Mouse (Mus musculus) kidney, adult 11 months (tissue): ENCODE measurements around the gene Ippk.

ENCODE experiments used
- DNase-seq: peaks from one replicate; pipeline ENCODE4 v3.0.0; 2022

Ippk gene

GRCm38 (mm10) chr13:49420754-49421605, at the start of gene Ippk:
Ippk (plus strand) TSS chr13:49421249.
- DNase-seq, result peak; percentile 99

DNA sequence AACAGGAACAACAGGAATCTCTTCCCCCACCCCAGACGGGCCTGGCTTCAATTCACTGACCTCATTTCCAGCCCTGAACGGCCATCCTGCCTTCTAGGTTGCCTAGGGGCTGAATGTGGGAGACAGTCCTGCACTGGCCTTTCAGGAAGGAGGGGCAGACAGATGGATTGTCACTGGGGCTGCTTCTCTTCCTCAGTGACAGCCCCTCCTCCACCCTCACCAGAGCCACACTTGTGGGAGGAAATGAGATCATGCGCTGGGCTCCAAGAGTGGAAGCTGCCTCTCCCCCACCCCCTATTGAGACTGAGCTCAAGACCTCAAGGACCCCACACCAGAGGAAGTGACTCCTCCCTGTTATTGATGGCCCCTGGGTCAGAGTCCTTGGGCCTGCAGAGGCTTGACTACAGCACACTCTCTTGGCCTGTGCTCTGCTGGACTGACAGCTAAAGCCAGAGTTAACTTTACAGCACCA, 49.6 kb upstream of the Ippk start:
- peak; percentile 91 for DNase-seq

DNA sequence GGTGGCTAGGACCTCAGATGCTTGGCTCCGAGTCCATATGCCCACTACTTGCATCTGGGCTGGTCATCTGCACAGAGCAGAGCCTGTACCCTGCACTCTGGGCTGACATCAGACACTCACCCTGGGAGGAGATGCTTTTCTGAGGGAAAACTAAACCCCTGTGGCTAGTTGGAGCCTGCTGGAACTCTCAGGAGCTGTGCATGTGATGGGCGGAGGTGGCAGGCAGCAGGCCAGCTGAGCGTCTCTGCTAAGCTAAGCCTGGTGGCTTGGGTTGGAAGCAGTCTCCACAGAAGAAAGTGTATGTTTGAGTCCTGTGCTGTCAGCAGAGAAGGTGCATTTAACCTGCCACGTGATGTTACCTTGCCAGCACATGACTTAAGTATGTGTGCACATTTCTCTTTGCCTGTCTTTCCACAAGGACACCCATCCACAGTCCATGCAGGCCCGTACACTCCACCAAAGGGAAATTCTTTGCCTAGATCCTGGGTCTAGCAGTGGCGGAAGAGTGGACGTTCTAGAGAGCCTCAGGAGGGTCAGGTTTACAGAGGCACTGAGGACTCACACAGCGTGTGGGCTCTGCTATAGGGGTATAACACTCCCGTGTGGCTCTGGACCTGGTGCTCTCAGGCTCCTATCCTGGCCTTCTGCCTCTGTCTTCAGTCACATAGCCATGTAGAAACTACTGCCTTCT, 48.5 kb upstream of the Ippk start:
- no peak for DNase-seq

DNA sequence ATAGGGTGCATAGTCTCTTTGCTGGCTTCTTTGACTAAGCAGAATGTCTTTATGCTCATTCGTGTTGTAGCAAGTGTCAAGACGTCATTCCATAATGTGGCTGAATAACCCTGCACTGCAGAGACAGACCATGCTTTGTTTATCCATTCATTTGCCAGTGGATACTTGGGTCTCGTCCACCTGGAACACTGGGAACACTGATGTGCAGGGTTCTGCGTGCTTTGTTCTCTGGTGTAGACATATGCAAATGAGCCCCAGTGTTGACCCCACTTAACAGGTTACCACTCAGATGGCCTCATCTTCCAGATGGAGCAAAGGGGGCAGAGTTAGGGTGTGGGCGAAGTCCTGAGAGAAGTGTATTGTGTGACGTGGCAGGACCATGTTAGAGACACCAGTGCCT, 46.7 kb upstream of the Ippk start:
- no peak for DNase-seq

- peak; percentile 50 for DNase-seq
Observed at GRCm38 (mm10) chr13:49374730-49375129, 46.3 kb upstream of the Ippk start.

DNA sequence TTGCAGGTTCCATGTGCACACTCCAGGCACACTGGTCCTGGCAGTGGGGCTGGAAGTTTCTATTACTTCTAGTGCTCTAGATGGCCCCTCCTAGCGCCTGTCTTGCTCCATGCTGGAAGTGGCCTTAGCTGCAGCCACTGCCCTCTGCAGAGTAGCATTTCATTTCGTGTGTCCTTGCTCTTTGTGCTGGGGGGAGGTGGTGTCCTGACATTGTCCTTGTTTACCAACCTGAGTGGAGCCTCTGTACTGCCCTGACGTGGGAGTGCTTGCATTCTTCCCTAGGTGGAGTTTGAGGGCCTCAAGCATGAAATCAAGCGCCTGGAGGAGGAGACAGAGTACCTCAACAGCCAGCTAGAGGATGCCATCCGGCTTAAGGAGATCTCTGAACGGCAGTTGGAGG, 43.4 kb upstream of the Ippk start:
- no peak for DNase-seq

DNA sequence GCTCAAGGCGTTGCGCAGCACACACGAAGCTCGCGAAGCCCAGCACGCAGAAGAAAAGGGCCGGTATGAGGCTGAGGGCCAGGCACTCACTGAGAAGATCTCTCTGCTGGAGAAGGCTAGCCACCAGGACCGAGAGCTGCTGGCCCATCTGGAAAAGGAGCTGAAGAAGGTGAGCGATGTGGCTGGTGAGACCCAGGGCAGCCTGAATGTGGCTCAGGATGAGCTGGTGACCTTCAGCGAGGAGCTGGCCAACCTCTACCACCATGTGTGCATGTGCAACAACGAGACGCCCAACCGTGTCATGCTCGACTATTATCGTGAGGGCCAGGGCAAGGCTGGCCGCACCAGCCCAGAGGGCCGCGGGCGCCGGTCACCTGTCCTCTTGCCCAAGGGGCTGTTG, 41.7 kb upstream of the Ippk start:
- no peak for DNase-seq

DNA sequence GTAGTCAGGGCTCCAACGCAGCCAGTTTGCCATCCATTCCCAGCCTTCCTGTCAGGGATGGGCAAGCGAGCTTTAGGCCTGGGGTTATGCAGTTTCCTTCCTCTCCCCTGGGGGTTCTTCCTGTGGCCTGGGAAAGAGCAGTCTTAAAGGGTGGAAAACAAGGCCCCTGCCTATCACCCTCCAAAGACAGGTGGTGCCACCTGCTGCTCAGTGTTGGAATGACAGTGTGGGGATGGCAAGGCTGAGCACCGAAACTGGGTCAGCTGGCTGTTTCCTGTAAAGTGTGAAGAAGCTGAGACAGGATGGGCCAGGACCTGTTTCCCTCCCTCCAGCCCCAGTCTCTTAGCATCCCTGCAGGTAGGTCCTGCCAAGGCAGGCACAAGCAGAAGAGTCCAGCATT, 39.8 kb upstream of the Ippk start:
- DNase-seq, result peak; percentile 76

DNA sequence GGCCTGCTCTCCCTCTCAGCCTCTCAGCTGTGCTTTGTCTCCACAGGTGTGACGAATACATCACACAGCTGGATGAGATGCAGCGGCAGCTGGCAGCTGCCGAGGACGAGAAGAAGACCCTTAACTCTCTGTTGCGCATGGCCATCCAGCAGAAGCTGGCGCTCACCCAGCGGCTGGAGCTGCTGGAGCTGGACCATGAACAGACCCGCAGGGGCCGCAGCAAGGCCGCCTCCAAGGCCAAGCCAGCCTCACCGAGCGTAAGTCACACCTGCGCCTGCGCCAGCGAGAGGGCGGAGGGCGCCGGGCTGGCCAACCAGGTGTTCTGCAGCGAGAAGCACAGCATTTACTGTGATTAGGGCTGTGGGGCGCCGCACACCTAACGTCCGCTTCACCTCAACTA, 38.1 kb upstream of the Ippk start:
- DNase-seq, result no peak

DNA sequence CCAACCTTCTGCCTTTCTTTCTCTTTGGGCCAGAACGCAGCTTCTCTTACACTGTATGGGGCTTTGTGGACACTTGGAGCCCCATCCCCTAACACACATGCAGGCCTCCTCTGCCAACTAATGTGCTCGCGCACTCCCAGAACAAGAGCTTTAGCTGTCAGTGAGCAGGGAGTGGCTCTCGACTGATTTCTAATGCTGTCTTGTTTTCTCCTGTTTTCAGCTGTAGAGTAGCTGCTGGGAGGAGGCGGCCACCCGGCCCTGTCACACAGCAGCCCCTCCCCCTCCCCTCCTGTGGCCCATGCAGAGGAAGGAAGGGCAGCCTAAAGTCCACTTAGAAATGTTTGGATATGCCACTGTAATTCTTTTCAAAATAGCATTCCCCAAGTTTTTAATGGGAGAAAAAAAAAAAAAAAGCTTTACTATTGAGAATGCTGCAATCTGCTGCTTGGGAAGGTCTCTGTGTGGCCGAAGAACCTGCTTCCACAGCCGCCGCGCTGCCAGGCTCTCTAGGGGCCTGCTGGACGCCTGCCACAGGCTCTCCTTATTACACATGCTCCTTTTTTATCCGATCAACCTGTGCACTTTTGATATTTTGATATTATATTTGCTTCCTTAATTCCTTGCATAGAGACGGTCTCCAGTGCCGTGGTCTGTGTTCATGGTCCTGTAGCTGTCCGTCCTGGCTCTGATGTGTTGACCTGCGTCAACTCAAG, 36.1 kb upstream of the Ippk start:
- DNase-seq, result no peak

DNA sequence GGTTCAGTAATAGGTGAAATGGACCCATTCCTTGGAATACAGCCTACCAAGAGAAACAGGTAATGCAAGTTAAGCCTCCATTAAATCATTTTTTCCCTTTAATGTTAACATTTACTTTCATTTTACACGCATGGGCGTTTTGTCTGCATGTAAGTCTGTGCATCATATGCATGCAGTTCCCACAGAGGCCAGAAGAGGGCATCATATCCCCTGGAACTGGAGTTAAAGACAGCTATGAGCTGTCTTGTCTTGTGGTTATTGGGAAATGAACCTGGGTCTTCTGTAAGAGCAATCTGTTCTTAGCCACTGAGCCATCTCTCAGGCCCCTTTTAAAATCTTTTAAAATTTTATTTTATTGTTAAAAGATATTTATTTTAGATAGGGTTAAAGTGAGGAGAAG, 29.7 kb upstream of the Ippk start:
- DNase-seq, result no peak

GRCm38 (mm10) chr13:49393579-49393978, 27.5 kb upstream of the Ippk start:
- DNase-seq, result no peak

GRCm38 (mm10) chr13:49394886-49395447, 26.1 kb upstream of the Ippk start:
- DNase-seq, result no peak

DNA sequence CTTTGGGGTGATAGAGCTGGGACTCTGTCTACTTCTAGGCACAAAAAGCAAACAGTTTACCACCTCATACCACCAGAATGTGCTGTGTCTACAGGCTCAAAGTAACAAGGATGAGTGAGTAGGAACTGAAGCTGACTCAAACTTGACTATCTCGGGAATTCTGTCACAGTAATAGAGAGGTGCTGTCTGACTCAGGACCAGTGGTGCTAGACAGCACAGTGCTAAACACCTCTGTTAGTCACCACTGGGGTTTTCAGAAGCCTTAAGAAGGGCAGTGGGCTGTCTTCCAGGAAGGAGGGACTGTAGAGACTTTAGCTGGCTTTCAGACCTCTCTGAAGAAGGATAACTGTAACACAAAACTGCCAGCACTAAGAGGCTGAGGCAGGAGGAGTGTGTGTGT, 24.3 kb upstream of the Ippk start:
- no peak for DNase-seq

DNA sequence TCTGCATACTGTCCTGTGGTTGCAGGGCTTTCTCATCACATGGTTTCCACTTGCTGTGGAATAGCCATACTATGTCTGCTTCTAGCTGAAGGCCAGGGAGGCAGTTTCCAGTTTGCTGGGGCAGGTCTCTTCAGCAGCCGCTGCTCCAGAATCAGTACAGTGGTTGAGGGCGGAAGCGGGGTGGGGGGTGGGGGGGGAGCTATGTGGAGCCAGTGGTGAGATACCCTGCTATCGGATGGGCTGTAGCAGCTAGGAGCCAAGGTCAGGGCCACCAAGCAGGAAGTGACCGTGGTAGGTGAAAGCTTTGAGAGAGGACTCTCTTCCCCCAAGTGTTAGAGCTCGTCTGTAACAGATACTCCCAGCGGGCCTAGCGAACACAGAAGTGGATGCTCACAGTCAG, 22.9 kb upstream of the Ippk start:
- DNase-seq, result no peak

GRCm38 (mm10) chr13:49400139-49400538, 20.9 kb upstream of the Ippk start:
- DNase-seq, result no peak

DNA sequence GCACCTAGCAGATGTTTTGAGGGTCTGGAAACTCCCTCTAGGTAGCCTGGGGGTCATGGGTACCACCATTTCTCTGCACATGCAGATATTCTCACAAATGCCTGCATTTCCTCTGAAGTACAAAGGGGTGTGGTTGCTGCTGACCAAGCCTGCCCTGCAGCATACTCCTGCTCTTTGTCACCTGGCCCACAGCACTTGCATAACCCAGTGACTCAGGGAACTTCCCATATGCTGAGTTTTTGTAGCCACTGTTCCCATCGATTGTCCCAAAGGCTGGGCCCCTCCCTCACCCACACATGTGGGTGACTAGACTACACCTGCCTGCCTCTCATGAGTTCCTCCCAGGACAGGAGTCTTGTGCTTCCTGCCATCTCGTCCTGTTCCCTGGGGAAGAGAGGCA, 18.4 kb upstream of the Ippk start:
- no peak for DNase-seq

GRCm38 (mm10) chr13:49407795-49408194, 13.3 kb upstream of the Ippk start:
- no peak for DNase-seq

- no peak for DNase-seq
Observed at GRCm38 (mm10) chr13:49421606-49421917, 513 bp downstream of the Ippk start.

- no peak for DNase-seq
Observed at GRCm38 (mm10) chr13:49421959-49422358, 910 bp downstream of the Ippk start.

DNA sequence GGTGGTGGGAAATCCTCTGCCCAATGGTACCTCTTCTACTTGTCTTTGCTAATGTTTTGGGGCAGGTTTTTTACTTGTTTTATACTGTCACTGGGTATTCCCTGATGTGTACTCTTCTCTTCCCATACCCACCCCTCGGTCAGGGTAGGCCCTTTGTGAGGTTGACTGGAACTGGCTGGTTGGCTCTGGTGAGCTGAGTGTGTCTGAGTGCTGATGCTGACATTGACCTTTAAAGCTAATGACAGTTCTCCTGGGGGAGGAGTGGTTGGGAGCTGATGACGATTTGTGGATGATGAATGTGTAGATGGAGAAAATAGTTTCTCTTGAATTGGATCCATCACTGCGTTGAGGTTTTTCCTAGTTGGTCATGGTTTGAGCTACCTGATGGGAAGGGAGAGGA, 5.7 kb downstream of the Ippk start:
- DNase-seq, result no peak

DNA sequence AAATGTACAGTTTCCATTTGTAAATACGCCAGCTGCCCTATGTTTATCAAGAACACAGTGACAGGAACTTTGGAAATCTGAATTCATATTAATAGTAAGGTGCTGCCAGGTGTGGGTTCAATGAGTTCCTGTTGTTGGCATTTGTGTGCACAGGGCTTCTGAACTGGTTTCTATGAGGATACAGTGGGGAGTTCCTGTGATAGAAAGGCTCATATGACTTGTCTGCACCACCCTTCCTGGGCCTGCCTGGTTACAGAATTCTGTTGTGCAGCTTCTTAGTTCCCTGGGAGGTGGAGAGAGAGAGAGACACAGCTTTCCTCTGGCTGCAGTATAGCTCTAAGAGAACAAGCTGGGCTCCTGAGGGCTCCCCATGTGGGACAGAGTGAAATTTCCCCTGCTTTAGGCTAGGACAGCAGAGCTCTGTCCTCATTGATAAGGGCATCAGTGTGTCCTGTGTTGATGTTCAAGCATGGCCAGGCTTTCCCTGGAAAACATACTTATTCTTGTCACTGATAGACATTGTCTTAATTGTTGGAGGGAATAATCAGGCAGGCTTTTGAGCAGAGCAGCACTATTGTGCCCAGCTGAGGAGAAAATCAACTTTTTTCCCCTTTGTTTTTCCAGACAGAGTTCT, 7.1 kb downstream of the Ippk start:
- no peak for DNase-seq

DNA sequence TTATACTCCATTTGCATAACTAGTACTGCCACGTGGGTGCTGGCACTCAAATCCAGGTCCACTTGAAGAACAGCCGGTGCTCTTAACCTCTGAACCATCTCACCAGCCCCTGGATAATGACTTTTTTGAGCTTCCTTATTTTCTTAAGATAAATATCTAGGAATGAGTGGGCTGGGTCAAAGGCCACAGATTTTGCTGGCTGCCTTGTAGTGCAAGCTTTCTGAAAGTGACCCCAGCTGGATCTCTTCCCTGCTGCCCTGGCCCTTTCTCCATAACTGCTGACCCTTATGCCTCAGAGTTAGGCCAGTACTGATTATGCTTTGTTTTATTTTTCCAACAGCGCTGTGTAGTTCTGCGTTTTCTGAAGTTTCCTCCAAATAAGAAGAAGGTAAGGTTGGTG, 9.5 kb downstream of the Ippk start:
- DNase-seq, result peak; percentile 40
